Mouse (Mus musculus): ENCODE data around the gene Pik3r3.
"Not testable (repeated sequence)": the region's sequence is repeated elsewhere in the genome, so short reads cannot be mapped to it uniquely, and the experiment has no call there.

DNA sequence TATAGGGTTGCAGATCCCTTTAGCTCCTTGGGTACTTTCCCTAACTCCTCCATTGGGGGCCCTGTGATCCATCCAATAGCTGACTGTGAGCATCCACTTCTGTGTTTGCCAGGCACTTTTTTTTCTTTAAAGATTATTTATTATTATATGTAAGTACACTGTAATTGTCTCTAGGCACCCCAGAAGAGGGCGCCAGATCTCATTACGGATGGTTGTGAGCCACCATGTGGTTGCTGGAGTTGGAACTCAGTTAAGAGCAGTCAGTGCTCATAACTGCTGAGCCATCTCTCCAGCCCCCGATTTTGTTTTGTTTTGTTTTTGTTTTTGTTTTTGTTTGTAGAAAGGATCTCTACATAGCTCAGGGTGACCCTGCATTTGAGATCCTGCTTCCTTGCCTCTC lies 24.5 kb downstream of the Pik3r3 start:
- not testable (repeated sequence) for TF ChIP-seq HCFC1 (IDR thresholded peaks at IDR 0.05; ENCODE audit: borderline replicate concordance, insufficient read depth, low read length); ZNF384 (IDR thresholded peaks at IDR 0.05; ENCODE audit: low read depth, low read length); MAFK (IDR thresholded peaks at IDR 0.05; ENCODE audit: insufficient read depth, low read depth, low read length); ZC3H11A (IDR thresholded peaks at IDR 0.05; ENCODE audit: borderline replicate concordance, low read depth, low read length)

Measured in ES-E14 (cell line).